Mouse (Mus musculus) lung, adult 18-20 months (tissue): ENCODE measurements around the gene Klf7.
"Not testable (repeated sequence)": the region's sequence is repeated elsewhere in the genome, so short reads cannot be mapped to it uniquely, and the experiment has no call there.

Experiments used
- DNase-seq, 2 experiments: peaks; one replicate each; pipeline ENCODE4 v3.0.0; 2022; ENCODE audit warnings: mixed read lengths in 2 of 2

Gene Klf7

GRCm38 (mm10) chr1:64121559-64122465, at the start of gene Klf7:
Gene Klf7, minus strand, starts transcription at chr1:64122282.
- DNase-seq, result peak; percentile 99

DNA sequence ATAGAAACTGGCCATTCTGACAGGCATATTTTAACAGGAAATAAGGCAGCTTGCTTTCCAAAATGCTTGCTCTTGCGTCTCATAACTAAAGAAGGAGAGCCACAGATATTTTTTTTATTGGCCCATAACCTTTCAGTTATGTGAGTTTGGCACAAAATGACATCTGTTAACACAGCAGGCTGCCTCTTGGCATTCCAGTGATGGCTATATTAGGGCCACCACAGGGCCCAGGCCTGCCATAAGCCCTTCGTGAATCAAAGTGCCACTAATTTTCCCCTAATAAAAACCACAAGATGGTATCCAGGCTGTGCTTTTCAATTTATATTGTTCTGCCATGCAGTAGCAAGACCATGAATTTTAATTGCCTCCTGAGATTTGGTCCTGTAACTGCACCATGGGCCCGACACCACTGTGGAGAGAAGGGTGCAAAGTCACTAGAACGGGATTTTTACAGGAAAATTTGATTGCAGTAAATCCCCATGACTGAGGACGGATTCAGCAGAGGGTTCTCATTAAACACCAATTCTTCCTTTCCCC, 42.5 kb upstream of the Klf7 start:
- no peak for DNase-seq

GRCm38 (mm10) chr1:64158766-64159165, 36.7 kb upstream of the Klf7 start:
- no peak for DNase-seq

- no peak for DNase-seq
Observed at GRCm38 (mm10) chr1:64149185-64149584, 27.1 kb upstream of the Klf7 start.

DNA sequence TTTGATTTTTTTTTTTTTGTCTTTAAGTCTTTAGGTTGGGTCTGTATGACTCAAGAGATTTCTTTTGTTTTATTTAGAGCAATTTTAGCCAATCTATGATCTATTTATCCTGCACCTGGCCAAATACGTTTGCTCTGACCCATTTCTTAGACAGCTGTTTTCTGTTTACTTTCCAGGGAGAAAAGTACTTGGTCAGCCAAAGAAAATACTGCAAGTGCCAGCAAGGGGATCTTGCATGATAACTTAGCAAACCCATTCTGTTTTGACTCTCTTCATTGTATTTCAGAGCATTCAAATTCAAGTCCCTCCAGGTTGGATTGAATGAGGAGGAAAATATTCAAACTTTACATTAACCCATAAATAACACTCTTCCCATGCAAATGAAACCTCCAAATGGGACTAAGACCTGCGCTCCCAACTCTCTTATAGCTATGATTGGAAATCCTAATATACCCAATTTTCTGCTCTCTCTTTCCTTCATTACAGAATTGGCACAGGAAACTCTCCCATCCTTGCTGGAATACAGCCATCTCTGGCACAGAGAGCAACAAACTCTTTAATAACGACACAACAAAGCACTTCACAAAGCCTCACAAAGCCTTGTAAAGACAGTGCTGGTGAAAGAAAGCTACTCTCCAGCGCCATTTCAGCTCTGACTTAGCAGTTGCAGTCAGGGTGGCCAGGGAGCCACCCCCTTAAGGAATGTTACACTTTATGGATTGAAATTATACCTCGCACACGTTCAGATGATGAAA, 20.8 kb upstream of the Klf7 start:
- no peak for DNase-seq

DNA sequence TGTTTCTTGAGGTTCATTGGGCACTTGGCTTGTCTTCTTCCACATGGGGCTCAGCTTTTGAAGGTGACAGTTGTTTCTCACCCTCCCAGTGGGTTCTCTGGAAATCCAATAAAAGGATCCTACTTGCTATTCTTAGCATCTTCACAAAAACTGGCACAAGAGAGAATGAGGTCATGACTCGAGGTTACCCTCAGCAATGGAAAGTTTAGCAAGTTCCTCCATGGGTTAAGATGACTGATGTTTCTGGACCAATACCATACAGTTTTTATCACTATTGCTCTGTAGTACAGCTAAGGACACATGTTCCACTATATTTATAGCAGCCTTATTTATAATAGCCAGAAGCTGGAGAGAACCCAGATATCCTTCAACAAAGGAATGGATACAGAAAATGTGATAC, 12.4 kb upstream of the Klf7 start:
- no peak for DNase-seq

DNA sequence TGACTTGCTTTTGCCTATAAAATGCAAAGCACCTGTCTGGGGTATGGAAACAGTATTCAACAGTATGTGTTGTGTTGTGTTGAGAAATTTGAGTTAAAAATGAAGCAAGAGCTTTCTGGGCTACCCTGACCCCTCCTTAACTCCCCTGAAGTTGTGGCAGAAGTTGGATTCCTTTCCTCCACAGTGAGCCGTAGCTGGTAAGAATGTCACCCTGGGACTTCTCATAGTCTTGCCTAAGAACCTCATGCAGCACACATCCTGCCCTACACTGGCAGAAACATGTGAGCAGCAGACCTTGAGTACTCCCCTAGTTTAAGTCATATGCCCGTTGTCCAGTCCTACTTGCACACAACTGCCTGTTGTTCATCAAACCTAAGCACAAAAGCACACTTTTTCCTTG, 4.7 kb upstream of the Klf7 start:
- DNase-seq, result no peak

- DNase-seq, result no peak
Observed at GRCm38 (mm10) chr1:64122466-64122830, 366 bp upstream of the Klf7 start.

DNA sequence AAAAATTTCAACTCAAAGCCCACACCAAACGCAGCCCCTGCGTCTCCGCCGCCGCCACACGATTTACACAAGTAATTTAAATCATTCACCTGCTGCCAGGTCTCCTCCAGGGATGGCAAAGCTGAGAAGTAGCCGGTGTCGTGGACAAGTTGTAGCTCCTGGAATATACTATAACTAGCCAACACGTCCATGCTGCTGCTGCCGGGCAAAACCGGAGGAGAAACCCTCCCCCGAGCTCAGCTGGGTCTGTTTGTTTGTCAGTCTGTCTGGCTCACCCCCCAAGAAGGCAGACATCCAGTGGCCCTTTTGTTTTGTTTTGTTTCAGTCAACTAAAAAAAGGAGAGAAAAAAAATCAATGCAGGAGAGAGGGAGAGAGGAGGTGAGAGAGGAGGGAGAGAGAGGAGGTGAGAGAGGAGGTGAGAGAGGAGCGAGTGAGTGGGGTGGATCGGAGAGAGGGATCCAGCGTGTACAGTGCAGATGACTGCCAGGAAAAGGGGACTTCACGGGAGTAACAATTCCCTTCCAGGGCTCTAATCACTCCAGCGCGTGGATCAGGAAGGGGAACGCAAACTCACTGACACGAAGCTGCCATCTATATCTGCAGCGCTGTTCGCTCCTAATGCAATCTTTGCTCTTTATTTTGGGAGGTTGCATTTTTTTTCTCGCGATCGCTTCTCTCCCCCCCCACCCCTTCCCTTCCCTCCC, 1.1 kb downstream of the Klf7 start:
- peak; percentile 55 to 64 for DNase-seq

- DNase-seq, result peak; percentile 39 to 42
Observed at GRCm38 (mm10) chr1:64120421-64120810, 1.7 kb downstream of the Klf7 start.

DNA sequence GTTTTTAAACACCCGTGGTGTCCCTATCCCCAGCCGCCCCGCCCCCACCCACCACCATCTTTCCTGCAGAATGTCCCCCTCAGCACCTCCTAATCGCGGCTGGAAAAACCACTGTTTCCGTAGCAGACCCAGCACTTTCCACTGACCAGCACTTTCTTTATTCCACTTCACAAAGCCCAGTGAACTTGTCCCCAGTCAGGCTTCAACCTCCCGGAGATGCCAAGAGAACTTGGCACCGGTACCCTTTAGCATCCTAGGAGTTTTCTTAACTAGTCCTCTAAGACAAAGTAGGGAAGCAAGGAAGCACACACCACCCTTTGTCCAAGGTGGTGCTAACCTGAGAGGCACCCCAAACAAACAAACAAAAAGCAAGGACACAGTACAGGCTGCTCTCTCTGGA, 2.2 kb downstream of the Klf7 start:
- peak in 1 of 2 experiments; percentile 38 for DNase-seq

- DNase-seq, result no peak
Observed at GRCm38 (mm10) chr1:64119358-64119794, 2.7 kb downstream of the Klf7 start.

DNA sequence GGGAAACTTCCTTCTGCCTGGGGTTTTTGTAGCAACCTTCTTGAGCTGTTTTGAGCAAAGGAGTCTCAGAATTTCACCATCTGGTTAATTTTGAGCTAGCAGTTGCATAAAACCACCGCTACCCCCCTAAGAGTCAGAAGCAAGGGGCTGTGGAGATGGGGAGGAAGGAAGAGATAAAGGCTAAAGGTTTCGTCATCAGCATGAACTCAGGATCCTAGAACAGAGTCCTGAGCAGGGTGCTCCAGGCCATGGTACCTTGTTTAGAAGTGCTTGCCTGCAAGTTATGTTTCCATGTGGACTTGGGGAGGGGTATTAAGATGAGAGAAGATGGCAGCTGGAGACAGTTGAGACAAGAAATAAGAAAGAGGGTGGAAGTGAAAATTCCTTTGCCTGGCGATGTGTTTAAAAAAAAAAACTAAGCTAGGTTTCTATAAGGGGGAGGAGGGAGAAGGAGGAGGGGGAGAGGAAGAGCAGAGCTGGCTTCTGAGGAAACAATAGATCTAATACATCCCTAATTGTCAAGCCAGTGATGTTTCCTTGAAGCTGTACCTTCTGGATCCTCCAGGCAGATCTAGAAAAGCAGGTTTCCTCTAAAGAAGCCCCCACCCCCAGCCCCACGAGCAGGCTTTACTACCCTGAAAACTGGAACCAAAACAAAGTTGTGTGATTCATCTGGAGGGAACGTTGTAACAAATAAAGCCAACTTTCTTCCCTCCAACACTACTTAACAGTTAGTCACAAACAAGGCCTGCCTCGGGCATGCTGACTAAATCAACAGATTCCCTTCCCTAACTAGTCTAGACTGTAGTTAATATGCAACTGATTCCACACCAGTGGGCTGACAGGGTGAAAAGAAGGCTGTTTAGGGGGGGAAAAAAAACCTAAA, 3.6 kb downstream of the Klf7 start:
- no peak for DNase-seq

DNA sequence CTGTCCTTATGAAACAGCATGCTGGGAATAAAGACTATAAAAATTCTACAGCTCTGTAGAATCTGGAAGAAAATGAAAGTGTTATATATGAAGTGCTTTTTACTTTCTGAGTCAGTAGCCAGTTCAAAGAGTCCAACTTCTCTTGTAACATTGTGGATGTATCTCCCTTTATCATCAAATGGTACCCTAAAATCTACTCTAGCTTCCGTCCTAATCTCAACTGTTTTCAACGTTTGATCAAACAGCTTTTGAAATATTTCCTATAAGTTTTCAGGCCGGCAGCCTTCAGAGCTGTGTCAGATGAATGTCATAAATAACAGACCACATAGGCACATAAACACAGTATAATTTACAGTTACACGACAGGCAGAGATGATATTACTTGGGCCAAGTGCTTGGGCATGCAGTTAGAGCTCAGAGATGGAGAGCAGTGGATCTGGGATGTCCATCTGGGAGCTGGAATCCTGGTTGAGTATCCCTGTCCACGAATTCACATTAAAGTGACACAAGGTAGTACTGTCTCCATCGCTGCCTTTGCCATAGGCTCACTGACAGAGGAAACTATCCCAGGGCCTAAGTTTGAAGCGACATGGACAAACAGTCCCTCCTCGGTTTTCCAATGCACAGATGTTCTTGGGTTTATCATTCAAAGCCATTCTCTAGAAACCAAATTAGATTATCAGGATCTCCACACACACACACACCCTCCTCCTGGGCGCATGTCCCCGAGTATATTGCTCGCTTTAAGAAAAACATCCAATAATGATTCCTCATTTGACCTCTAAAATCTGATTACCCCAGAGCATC, 4.4 kb downstream of the Klf7 start:
- no peak for DNase-seq

DNA sequence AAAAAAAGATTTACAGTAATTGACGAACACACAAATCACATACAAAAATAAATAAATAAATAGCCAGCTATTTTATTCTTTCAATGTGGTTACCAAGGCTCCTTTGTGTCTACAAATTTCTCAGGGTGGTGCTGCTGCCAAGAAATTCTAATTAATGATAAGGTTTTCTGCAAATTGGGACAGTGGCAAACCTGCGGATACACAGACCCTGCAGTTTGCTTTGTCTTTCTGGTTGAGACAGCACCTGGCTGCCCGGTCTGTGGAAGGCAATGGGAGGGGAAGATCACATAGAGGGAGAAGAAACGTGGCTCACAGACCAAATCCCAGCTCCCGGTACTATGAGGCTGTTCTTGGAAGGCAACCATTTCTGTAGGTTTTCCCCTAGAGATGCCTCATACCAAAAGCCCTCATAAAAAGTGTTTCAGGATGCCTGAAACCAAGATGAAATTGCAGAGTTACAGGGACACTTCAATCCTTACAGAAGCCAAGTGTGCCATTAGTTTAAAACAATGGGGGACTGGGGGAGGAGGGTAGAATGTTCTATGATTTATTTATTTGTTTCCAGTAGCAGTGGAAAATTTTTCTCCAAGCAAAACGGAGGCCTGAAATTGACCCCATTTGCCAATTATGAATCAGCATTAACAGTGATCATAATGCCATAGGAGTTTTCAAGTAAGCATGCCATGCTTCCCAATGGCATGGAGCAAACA, 5.2 kb downstream of the Klf7 start:
- DNase-seq, result no peak

GRCm38 (mm10) chr1:64114579-64114978, 7.5 kb downstream of the Klf7 start:
- DNase-seq, result no peak

DNA sequence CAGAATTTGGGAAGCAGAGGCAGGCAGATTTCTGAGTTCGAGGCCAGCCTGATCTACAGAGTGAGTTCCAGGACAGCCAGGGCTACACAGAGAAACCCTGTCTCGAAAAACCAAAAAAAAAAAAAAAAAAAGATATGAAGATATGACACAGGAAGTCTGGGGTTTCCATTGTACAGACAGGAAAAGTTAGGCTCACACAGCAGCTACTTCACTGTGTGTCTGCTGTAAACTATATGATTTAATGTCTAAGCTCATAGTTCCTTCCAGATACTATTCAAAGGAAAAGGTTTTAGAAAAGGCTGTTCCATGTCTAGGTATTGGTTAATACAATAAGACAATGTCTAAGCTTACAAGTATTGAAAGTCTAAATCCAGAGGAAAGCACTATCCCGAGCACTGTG, 13.4 kb downstream of the Klf7 start:
- not testable (repeated sequence) for DNase-seq

GRCm38 (mm10) chr1:64107526-64107925, 14.6 kb downstream of the Klf7 start:
- DNase-seq, result no peak

- no peak for DNase-seq
Observed at GRCm38 (mm10) chr1:64106127-64106526, 16.0 kb downstream of the Klf7 start.

- DNase-seq, result no peak
Observed at GRCm38 (mm10) chr1:64105181-64105646, 16.9 kb downstream of the Klf7 start.
